Mouse (Mus musculus): ENCODE measurements at regions not wholly inside any gene's neighbourhood (a gene's known extent, or its start where the extent isn't known, plus 50 kb on each side); places are given as distances from the start of the nearest gene placed in this dataset.

DNA sequence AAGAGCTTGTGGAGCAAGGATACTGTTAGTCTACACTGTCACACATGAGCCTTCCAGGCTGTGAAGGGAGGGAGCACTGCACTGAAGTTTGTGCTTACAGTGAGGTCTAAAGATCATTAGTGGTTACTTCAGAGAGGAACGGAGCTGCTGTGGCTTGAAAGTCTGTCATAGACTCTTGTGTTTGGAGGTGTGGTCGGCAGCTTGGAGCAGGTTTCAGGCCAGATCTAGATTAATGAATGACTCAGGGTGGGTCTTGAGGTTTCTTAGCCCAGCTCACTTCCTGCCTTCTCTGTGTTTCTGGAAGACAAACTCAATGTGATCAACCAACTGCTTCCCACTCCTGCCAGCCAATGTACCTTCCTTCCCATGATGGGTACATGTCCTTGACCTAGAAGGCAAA lies 242.9 kb upstream of the 1700056E22Rik start:
- H3K9ac ChIP-seq (ENCODE audit: control insufficient read depth, low read depth, low read length, poor library complexity, severe bottlenecking), result no peak overlapping the region
- TF ChIP-seq HCFC1 (IDR thresholded peaks at IDR 0.05; ENCODE audit: low read depth, low read length) (no peak), ZKSCAN1 (IDR thresholded peaks at IDR 0.05; ENCODE audit: low read depth, low read length) (no peak), MAFK (IDR thresholded peaks at IDR 0.05; ENCODE audit: borderline replicate concordance, low read depth, low read length) (no peak), ZNF384 (IDR thresholded peaks at IDR 0.05; ENCODE audit: low read depth, low read length) (no peak), MYC (IDR thresholded peaks at IDR 0.05; ENCODE audit: low read depth, low read length) (no peak)
- no peaks in the 10 kb centered on the region for H3K27me3 ChIP-seq (ENCODE audit: control insufficient read depth in 1 of 2, insufficient read depth in 2 of 2, low read length in 2 of 2)
- no peaks in the 10 kb centered on the region for H3K9me3 ChIP-seq (replicated peaks; ENCODE audit: insufficient read depth, low read length)
- no peaks in the 10 kb centered on the region for H3K36me3 ChIP-seq (ENCODE audit: control insufficient read depth in 1 of 2, insufficient read depth in 2 of 2, low read length in 2 of 2)
- H3K27ac ChIP-seq (ENCODE audit: control insufficient read depth, low read depth, low read length), result no peak overlapping the region
- H3K79me2 ChIP-seq (ENCODE audit: control insufficient read depth, insufficient read depth, low read length, poor library complexity), result no peaks in the 10 kb centered on the region
- DNase-seq (ENCODE audit: low read depth, low spot score), result no peak
- no peak overlapping the region for H3K4me3 ChIP-seq (ENCODE audit: control insufficient read depth in 1 of 2, insufficient read depth in 1 of 2, low read depth in 2 of 2, low read length in 2 of 2)
- no peaks in the 10 kb centered on the region for H3K4me1 ChIP-seq (ENCODE audit: control insufficient read depth in 1 of 2, insufficient read depth in 2 of 2, low read length in 2 of 2)

DNA sequence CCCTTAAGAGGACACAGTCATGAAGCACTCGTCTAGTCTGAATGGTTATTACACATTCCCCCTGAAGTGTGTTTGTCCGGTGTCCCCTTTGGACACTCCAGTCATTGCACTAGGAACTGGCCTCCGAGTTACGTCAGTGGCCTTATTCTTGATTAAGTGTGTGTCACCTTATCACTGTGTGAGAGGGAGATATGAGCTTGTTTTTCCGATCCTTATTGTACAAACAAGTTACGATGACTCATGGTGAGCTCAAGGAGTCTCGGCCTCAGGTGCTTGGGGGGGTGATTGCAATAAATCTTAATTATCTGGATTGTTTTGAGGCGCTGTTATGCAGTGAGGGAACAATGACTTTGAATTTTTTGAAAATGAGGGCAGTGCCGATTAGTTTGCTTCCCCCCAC lies 241.8 kb upstream of the 1700056E22Rik start:
- Histone ChIP-seq H3K9ac (ENCODE audit: control insufficient read depth, low read depth, low read length, poor library complexity, severe bottlenecking) (no peak overlapping the region), H3K36me3 (ENCODE audit: control insufficient read depth in 1 of 2, insufficient read depth in 2 of 2, low read length in 2 of 2) (no peaks in the 10 kb centered on the region), H3K27ac (ENCODE audit: control insufficient read depth, low read depth, low read length) (no peak overlapping the region), H3K4me1 (ENCODE audit: control insufficient read depth in 1 of 2, insufficient read depth in 2 of 2, low read length in 2 of 2) (no peaks in the 10 kb centered on the region), H3K79me2 (ENCODE audit: control insufficient read depth, insufficient read depth, low read length, poor library complexity) (no peaks in the 10 kb centered on the region), H3K27me3 (ENCODE audit: control insufficient read depth in 1 of 2, insufficient read depth in 2 of 2, low read length in 2 of 2) (no peaks in the 10 kb centered on the region), H3K4me3 (ENCODE audit: control insufficient read depth in 1 of 2, insufficient read depth in 1 of 2, low read depth in 2 of 2, low read length in 2 of 2) (no peak overlapping the region), H3K9me3 (replicated peaks; ENCODE audit: insufficient read depth, low read length) (no peaks in the 10 kb centered on the region)
- no peak for DNase-seq (ENCODE audit: low read depth, low spot score)
- TF ChIP-seq UBTF (IDR thresholded peaks at IDR 0.05; ENCODE audit: borderline replicate concordance, insufficient read depth, low read depth, low read length) (no peak), SMC3 (IDR thresholded peaks at IDR 0.05; ENCODE audit: low read depth, low read length) (no peak), MAX (IDR thresholded peaks at IDR 0.05; ENCODE audit: low read length) (no peak), TBP (IDR thresholded peaks at IDR 0.05; ENCODE audit: low read depth, low read length) (no peak), E2F4 (IDR thresholded peaks at IDR 0.05; ENCODE audit: borderline replicate concordance, low read depth, low read length) (no peak), MYB (IDR thresholded peaks at IDR 0.05; ENCODE audit: low read depth, low read length) (no peak), GATA1 (IDR thresholded peaks at IDR 0.05; ENCODE audit: low read depth, low read length) (no peak), KAT2A (conservative IDR thresholded peaks at IDR 0.05; ENCODE audit: low read depth, low read length) (no peak), MAZ (IDR thresholded peaks at IDR 0.05; ENCODE audit: low read depth, low read length) (no peak), RCOR1 (IDR thresholded peaks at IDR 0.05; ENCODE audit: low read depth, low read length) (no peak), MXI1 (IDR thresholded peaks at IDR 0.05; ENCODE audit: low read depth, low read length) (no peak), NRF1 (IDR thresholded peaks at IDR 0.05; ENCODE audit: insufficient read depth, low read depth, low read length, poor library complexity, severe bottlenecking) (no peak), USF1 (IDR thresholded peaks at IDR 0.05; ENCODE audit: low read depth, low read length) (no peak), ZC3H11A (IDR thresholded peaks at IDR 0.05; ENCODE audit: low read depth, low read length) (no peak), POLR2AphosphoS5 (IDR thresholded peaks at IDR 0.05; ENCODE audit: borderline replicate concordance, low read depth, low read length) (no peak), MYC (IDR thresholded peaks at IDR 0.05; ENCODE audit: low read depth, low read length) (no peak)

Measured in MEL (cell line).